Mouse (Mus musculus) monocyte, adult 2 months (primary cell): ENCODE measurements around the gene Phf3.

Experiments
- DNase-seq, 2 experiments: peaks; one replicate each; pipeline ENCODE4 v3.0.0; 2022; ENCODE audit warnings: low spot score in 2 of 2, low read depth in 1 of 2

Gene Phf3

DNA sequence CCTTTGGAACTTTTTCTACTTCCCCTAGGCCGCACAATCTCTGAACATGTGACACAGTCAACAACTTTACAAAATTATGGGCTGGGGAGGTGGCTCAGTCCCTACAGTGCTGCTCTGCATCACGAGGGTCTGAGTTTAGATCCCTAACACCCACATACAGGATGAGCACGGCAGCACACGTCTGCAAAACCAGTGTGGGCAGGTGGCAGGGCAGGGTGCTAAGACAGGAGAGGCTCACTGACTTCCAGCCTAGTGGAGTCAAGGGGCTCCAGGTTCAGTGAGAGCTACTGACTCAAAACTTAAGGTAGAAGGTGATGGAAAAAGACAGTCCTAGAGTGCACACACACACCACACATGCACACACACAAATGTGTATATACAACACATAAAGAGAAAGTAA is 40.9 kb downstream of the Phf3 start:
- no peak for DNase-seq

DNA sequence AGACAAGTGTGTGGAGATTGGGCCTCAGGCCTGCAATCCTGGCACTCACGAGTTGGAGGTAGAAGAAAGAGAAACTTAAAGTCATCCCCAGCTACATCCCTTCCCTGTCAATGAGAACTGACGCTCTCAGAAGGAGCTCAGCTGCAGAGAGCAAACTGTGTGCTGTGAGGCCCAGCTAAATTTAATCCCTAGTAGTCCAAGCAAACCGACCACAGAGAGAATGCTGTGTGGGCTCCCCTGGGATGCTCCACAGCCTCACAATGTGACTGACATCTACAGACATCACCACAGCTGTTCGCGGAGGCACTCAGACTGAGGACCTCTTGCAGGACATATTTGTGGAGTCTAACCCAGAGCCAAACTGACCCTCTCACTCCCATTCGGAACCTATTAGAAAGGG is 54.3 kb downstream of the Phf3 start:
- no peak for DNase-seq

DNA sequence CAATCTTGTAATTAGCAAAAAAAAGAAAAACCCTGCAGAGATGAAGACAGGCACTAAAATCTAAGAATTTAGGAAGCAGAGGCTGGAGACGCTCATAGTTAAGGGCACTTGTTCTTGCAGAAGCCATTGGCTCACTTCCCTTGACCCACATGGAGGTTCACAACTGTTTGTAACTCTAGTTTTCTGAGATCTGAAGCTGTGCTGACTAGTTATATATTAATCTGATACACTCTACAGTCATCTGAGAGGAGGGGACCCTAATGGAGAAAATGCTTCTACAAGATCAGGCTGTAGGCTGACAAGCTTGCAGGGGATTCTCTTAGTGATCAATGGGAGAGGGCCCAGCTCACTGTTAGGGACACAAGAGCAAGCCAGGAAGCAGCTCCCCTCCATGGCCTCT is 58.1 kb downstream of the Phf3 start:
- no peak for DNase-seq

DNA sequence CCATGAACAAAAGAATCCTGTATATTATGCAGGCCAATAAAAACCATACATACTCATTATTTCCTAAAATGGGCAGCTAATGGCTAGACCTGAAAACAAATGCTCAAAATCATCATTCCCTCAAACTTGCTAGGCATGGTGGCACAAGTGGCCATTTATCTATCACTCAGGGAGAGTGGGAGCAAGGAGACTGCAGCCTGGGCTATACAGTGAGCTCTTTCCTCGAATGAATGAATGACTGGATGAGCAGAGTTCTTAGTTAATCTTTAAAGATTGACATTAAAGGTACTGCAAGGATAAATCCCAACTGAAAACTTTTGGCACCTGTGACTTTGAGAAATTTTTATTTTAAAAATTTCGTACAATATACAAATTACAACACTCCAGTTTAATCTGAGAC is 58.7 kb downstream of the Phf3 start:
- DNase-seq, result no peak

DNA sequence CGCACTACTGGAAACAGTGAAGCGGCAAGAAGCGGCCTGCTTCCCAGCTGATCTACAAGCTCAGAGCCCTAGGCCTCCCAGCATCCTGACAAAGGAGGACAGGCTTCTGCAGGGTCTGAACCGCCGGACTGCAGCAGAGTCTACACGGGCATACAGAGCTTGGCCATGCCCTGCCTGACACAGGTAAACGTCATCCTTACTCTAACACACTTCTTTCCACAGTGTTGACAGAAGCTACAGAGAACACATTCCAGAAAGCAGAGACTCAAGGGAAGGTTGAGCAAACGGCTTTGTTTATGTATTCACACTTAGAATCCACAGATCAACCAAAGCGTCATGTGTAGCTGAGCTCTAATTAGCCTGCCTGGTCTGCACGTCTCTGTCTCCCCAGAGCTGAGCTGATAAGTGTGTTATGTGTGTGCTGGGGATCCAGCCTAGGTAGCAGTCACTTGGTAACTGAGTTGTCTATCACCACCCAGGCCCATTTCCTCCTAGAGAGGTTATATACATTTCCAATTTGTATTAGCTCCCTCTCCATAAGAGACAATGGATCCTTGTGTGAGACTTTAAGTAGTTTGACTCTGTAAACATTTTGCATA is 65.5 kb downstream of the Phf3 start:
- DNase-seq, result no peak

DNA sequence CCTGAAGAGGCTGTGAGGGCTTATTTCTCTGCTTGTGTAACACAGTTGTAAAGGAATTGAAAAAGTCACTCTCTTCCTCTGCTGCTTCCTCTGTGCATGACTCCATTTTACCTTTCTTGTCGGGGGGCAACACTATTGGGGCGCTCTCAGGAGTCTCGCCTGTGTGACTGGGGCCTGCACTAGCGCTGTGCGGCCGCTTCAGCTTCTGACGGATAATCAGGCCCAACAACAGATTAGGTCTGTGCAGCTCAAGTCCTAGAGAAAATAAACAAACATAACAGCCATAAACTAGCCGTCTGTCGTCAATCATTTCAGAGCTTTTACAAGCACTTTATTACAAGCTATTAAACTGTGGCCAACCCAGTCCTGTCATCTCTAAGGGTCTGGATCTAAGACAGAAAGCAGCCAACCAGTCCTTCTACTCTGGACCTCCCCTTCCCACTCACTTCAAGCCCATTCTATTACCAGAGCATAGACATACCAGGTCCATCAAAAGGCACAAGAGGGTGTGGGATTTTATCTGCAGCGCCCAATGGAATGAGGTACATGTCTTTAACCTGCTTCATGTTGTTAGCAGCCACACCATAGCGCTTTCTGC is 67.9 kb downstream of the Phf3 start:
- DNase-seq, result no peak

DNA sequence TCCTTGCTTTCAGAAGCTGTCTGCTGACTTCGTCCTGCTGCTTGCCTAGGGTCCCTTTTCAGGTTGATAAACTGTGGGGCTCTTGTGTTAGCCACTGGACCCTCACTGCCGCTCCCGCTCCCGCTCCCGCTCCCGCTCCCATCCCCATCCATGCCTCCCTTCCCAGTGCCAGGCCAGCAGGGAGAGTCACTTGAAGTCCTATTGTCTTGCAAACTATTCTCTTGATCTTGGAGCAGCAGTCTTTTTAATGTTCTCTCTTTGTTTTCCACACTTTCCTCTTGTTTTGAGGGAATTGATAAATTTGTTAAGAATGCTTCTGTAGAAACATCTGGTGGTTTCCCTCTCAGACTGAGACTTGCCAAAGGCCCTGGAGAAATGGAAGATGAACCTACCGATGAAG is 68.8 kb downstream of the Phf3 start:
- no peak for DNase-seq

DNA sequence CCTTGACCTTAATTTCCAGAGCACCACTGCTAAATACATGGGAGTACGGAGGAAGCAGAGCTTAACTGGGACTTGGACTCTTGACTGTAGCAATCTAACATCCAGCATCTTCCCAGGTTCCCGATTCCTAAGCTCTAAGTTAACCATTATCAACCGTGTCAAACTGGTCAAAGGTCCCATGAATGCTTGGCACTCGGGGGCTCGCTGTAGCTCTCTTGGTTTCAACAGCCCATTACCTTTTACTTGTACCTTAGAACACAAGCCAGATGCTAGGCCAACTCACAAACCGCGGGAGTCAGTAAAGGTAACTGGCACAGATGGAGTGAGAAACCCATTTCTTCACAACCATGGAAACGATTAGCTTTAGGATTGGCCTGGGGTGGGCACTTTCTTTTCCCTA is 71.8 kb downstream of the Phf3 start:
- no peak for DNase-seq

DNA sequence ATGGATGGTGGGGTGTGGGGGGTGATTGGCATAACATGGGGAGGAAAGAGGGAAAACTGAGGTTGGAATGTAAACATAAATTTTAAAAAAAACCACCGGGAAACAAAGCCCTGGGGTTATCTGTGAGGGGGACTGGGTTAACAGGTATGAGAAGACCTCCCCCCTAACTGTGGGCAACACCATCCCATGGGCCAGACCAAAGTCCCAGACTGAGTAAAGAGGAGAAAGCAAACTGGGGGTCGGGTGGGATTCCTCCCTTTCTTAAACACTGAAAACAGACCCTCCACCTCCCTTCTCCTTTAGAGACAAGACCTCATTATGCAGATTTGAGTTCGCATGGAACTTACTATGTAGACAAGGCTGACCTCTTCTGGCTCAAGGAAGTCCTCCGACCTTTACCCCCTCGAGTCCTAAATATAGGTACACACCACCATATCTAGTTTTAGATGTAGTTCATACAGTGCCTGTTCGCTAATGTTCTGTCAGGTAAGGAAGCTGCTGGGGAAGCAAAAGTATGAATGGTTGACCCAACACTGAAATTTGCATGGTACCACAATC is 74.4 kb downstream of the Phf3 start:
- no peak for DNase-seq

DNA sequence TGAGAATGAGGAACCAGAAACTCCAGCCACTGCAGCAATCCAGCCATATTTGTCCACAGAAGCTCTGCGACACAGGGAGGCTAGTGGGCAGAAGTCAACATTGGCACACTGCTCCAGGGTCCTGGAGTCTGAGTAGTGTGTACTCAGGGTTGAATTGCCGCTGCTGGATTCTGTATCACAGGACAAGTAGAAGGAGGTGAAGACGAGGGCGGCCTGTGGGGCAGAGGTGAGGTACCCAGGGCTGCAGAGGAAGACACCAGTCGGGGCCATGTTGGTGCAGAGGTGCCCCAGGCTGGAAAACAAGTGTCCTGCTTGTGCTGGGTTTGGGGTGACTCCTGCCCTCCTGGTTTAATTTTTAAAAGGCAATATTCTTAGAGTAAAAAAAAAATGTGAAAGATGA is 79.1 kb downstream of the Phf3 start:
- no peak for DNase-seq

DNA sequence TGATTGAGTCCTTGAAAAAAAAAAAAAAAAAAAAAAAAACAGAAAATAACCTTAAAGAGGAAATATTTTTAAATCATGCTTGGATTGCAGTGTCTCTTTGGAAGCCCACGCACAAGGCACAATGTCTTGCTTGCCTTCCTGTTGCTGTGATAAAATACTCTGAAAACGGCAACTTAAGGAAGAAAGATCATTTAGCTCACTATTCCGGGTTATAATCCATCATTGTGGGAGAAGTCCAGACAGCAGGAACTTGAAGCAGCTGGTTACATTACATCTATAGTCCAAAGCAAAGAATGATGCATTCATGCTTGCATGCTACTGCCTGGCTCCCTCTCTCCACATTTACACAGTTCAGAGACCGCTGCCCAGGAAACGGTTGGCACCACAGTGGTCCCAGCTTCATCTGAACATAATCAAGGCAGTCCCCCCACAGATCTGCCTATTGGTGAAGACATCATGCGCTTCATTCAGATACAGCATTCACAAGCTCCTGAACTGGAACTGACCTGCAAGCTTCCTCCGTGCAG is 80.3 kb downstream of the Phf3 start:
- DNase-seq, result no peak

DNA sequence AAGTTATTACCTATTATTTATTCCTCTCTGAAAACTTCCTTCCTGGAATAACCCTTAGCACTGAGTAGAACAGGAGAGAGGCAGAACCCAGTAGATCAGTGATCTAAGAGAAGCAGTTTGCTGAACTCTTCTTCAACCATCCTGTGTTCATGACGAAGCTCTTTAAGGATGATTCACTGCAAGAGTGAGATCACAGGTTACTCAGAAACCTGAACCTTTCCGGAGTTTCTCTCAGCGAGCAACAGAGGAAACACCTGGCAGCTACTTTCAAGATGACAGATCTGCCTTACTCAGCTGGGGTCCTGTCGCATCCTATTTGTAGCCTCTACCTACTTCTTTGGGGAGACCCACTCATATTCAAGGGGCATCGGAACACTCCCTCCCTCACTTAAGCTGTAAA is 80.8 kb downstream of the Phf3 start:
- DNase-seq, result no peak

DNA sequence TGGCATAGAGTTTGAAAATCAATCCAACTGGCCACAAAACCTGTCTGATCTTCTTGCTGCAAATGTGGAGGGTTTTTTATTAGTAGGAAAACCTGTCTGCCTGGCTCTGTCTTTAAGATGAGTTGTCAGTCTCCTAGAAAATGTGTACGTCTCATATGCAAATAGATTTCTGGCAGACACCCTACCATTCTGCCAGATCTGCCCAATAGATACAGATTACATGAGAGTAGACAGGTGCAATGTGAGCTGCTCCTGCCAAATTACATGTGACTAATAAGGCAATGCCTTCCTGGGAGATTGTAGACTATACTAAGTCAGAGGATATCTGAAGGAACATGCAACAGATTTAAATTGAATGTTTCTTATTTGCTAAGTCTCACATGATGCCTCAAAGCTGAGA is 83.5 kb downstream of the Phf3 start:
- DNase-seq, result no peak

DNA sequence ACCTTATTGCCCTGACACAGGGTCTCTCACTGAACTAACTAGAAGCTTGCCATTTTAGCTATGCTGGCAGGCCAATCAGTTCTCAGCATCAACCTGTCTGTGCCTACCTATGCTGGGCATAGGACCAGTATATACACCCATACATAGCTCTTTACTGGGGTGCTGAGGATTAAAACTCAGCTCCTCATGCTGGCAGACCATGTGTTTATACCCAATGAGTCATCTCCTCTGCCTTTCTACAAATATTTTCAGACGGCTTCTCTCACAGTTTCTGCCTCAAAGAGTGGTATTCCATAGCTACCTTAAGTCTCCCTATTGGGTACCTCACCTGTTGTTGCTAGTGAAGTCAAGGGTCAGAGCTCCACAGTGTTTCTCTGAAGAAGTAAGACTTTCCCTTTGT is 84.0 kb downstream of the Phf3 start:
- no peak for DNase-seq

DNA sequence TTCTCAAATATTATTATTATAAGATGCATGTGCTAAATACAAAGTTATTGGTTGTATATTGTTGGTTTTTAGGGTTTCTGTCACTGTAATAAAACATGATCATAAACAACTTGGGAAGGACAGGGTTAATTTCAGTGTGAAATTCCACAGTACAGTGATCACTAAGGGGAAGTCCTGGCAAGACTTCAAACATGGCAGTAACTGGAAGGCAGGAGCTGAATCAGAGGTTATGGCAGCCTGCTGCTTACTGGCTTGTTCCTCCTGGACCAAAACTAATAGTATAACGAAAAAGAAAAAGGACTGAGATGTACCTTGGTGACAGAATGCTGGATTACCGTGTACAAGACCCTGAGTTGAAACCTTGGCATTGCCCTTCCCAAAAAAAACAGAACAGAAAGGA is 84.7 kb downstream of the Phf3 start:
- no peak for DNase-seq

DNA sequence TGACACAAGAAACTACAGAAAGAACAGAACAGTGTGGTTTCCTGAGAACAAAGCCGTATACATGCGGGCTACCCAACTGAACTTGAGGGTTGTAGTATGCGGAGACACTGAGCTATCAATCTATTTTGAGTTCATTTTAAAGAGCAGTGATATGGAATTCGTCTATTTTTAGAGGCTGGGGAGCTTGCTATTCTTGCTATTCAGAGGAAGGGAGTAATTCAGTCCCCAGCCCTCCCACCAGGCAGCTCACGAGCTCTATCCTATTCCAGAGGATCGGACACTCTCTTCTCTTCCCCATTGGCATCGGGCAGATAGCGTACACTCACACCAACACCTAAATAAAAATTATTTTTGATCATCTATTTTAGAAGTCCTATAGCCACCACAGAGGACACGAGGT is 87.1 kb downstream of the Phf3 start:
- DNase-seq, result no peak

DNA sequence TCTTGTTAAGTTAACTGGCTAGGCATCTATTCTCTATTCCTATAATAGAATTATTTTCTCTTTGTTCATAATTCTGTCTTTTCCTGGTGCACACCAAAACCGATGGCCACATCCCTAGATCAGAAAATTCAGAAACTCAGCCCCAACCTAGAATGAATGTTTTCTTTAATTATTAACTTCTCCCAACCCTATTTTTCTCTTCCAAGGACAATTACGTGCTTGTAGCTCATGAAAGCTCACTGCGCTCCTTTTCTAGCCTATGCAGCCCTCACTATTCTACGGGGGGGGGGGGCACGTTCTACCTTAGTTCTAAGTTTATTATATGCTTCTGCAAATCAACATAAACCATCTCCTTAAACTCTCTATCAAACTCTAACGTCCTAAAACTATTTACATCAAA is 90.0 kb downstream of the Phf3 start:
- no peak for DNase-seq

DNA sequence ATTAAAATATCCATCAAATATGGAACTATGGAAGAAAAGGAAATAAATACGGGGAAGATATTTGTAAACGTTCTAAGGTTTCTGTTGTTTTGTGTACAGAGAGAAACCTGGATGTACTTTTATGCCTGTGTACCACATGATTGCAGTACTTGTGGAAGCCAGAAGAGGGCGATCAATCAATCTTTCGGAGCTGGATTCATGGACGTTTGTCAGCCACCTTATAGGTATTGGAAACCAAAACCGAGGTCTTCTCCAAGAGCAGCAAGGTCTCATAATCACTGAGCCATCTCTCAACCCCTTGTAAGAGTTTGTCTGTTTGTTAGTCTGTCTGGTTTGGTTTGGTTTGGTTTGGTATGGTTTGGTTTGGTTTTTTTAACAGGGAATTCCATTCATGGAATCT is 93.4 kb downstream of the Phf3 start:
- no peak for DNase-seq

DNA sequence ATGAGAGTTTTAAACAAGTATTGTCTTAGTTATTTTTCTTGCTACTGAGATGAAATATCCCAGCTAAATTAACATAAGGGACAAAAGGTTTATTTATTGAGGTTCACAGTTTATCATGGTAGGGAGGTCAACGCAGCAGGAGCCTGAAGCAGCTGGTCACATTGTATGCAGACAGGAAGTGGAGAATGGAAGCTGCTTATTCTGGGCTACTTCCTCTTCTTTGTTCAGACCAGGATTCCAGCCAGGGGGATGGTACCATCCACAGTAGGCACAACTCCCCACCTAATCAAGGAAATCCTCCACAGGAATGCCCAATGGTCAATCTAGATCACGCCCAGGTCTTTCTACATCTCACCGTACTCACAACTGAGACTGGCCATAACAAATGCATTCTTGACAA is 94.2 kb downstream of the Phf3 start:
- DNase-seq, result no peak

DNA sequence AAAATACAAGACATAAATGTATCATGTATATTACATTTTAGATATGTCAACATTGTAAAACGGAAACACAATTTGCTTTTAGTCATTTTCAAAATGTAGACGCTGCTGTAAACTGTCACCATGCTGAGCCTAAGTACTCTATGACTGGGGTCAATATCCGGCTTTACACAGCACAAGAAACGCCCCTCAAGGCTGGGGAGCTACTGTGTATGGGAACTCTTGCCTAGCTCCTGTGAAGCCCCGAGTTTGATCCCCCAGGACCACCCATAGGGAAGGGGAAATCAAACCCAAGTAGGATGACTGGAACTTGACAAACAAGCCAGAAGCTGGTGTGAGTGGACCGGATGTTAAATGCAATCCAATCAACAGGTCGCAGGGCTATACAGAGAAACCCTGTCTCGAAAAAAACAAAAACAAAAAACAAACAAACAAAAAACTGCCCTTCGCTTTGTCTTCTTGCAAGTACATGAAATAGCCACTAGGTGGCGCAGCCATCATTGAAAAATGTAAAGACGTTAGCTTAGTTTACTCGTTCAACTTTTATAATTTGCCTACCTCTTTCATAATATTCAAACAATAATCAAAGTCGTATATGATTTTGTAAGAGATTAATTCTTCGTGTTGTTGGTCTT is 95.2 kb downstream of the Phf3 start:
- no peak for DNase-seq

DNA sequence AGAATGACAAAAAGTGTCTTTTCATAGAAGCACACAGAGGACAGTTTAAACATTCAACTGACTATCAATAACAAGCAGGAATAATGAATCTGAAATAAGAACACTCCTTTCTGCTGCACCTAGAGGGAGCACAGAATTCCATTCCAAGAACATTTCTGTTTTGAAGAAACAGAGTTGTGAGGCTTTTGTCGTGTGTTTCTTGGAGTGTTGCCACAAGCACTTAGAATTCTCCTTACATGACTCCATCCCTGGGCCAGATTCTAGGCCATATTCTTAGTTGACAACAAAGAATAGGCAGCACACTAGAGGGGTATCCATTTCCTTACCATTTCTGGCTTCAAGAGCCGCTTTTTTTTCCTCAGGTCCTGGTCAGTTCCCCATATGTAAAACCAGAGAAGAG is 97.5 kb downstream of the Phf3 start:
- no peak for DNase-seq

DNA sequence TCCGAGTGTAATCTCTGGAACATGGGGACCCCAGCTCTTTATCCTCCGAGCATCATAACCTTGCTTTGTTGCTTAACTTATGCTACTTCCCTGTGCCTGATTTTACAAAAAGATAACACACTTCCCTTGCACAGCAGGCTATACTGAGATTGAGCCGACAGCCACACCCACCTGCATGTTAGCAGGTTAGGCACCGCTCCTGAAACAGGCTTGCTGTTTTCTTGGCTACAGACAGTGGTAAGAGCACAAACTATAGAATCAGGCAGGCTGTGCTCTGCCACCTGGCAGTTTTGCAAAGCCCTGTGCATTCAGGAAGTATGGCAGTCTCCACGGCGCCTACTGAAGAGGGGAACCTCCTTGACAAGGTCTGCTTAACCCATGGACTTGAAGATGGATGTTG is 100.1 kb downstream of the Phf3 start:
- no peak for DNase-seq

DNA sequence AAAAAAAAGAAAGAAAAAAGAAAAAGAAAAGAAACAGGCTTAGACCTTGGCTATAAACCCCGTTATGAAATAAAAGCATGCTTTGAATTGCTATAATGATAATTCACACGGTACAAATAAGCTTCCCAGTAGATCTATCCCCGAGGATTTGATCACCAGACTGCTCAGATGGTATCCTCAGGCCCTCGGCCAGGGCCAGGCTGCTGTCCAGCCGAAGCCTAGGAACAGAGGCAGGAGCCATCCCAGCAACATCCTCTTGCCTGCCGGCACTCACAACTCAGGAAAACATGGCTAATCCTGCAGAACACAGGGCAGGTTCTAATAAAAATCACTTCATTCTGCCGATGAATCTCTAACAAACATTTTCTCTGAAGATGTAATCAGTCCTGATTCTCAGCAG is 100.9 kb downstream of the Phf3 start:
- DNase-seq, result no peak
